Mouse (Mus musculus) fat pad, adult 2 months (tissue): Measurements from ENCODE around the gene Plekho1.
A peak's percentile ranks its signal among the peaks of the same experiment; 100 is the strongest.
"Not testable (repeated sequence)": the region's sequence is repeated elsewhere in the genome, so short reads cannot be mapped to it uniquely, and the experiment has no call there.

Experiments used
- DNase-seq: peaks from one replicate; pipeline ENCODE4 v3.0.0-alpha.2; 2011; ENCODE audit warnings: low read depth, low spot score; ENCODE audit errors: extremely low read depth

Gene Plekho1

DNA sequence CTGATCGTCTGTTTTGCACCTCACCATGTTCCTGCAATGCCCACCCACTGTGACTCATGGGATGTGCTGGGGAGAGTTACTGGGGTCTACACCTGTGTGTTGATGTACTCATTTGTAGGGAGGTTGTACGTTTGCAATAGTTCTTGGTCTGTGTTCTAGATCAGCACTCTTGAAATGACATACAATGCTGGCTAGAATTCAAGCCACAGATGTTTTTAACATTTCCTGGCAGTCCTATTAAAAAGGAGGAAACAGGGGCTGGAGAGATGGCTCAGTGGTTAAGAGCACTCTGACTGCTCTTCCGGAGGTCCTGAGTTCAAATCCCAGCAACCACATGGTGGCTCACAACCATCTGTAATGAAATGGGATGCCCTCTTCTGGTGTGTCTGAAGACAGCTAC lies 42.3 kb downstream of the Plekho1 start:
- DNase-seq, result no peak

GRCm38 (mm10) chr3:95953023-95953422 lies 42.8 kb downstream of the Plekho1 start:
- DNase-seq, result no peak

DNA sequence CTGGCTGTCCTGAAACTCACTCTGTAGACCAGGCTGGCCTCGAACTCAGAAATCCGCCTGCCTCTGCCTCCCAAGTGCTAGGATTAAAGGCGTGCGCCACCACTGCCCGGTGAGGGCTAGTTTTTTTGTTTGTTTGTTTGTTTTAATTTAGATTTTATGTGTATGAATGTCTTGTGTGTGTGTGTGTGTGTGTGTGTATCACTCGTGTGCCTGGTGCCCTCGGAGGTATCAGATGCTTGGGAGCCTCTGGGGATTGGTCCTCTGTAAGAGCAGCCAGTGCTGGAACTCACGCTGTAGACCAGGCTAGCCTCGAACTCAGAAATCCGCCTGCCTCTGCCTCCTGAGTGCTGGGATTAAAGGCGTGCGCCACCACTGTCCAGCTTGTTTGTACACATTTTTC lies 44.2 kb downstream of the Plekho1 start:
- DNase-seq, result not testable (repeated sequence)

GRCm38 (mm10) chr3:95950763-95951551 lies 44.8 kb downstream of the Plekho1 start:
- peak; percentile 37 for DNase-seq

- DNase-seq, result no peak
Observed at GRCm38 (mm10) chr3:95948325-95948724, 47.5 kb downstream of the Plekho1 start.

- no peak for DNase-seq
Observed at GRCm38 (mm10) chr3:95945731-95946240, 50.0 kb downstream of the Plekho1 start.

DNA sequence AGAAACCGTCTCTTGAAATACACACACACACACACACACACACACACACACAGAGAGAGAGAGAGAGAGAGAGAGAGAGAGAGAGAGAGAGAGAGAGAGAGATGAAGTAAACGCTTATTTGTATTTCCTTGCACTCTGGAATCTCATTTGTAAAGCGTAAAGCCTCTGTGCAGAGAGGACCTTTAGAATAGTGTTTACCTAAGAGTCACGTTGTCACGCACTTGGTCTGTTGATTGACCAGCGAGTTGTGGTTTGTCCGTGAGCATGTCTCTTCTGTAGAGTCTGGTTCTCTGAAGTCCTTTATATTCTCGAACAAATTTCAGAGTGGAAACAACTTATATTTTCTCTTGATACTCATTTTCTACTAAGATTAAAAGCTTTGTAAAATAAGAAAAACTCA lies 51.1 kb downstream of the Plekho1 start:
- no peak for DNase-seq

DNA sequence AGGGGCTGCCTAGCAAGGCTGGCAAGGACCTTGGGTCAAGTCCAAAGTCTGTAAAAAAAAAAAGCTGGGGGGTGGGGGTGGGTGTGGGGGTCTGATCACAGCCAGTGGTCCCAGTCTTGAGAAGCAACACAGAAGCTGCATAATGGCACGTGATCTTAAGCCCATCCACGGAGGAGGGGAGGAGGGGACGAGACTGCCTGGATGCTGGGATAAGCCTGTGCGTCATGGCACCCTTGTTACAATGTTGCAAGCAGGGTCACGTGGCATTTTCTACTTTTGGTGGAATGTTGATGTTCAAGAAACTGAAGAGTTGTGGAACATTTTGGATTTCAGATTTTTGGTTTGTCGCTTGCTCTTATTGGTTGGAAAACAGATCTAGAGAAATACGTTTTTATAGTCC lies 52.6 kb downstream of the Plekho1 start:
- no peak for DNase-seq

GRCm38 (mm10) chr3:95942749-95943148 lies 53.1 kb downstream of the Plekho1 start:
- no peak for DNase-seq

GRCm38 (mm10) chr3:95938835-95939234 lies 57.0 kb downstream of the Plekho1 start:
- no peak for DNase-seq
